Mouse (Mus musculus) hindbrain, embryonic 12.5 days (tissue): ENCODE data around the gene Macrod1. TPM values are rescaled to one million over a fixed set of nuclear protein-coding genes. Genes with fewer than 3 reads are reported as not detected.

Experiments
- ATAC-seq: fragments of 200-750 bp; cut with Nextera tagmentation; 2 replicates; pipeline ENCODE4 v1.8.0; 2017; ENCODE audit warnings: moderate TSS enrichment; ENCODE audit not compliant: low FRiP score
- H3K27ac ChIP-seq: fragments of 300-500 bp; sonication (generic); 2 replicates; pipeline ENCODE4 v1.5.1; 2016; ENCODE audit warnings: mild to moderate bottlenecking
- H3K27me3 ChIP-seq: fragments of 300-500 bp; sonication (generic); 2 replicates; pipeline ENCODE4 v1.6.1; 2016; ENCODE audit warnings: mild to moderate bottlenecking
- H3K36me3 ChIP-seq: fragments of 300-500 bp; sonication (generic); 2 replicates; pipeline ENCODE4 v1.6.1; 2016; ENCODE audit warnings: mild to moderate bottlenecking
- H3K4me1 ChIP-seq: fragments of 300-500 bp; sonication (generic); 2 replicates; pipeline ENCODE4 v1.6.1; 2016
- H3K4me2 ChIP-seq: fragments of 300-500 bp; sonication (generic); replicated peaks from 2 replicates; pipeline ENCODE4 v1.6.1; 2016; ENCODE audit warnings: mild to moderate bottlenecking
- H3K4me3 ChIP-seq: fragments of 300-500 bp; sonication (generic); 2 replicates; pipeline ENCODE4 v1.5.1; 2016; ENCODE audit warnings: mild to moderate bottlenecking
- H3K9ac ChIP-seq: fragments of 300-500 bp; sonication (generic); 2 replicates; pipeline ENCODE4 v1.6.1; 2016; ENCODE audit warnings: mild to moderate bottlenecking, moderate library complexity
- H3K9me3 ChIP-seq: fragments of 300-500 bp; sonication (generic); replicated peaks from 2 replicates; pipeline ENCODE4 v1.6.1; 2016; ENCODE audit warnings: mild to moderate bottlenecking
- WGBS: fragments of 180-500 bp; shearing (Covaris S2); methylation state at CpG from one replicate; pipeline ENCODE4 v1.1.7; 2016; 5-methylcytosine and 5-hydroxymethylcytosine counted together
- polyA plus RNA-seq: library from polyadenylated mRNA; unstranded; fragments of >200 nt; fragmentation: Nextera tagmentation; extraction: Ambion mirVana; gene quantifications from 2 replicates; pipeline ENCODE4 v1.2.1, GENCODE M21; 2016

The Macrod1 gene
- polyA plus RNA-seq, 1 experiment from 2014 or later: 5.6 TPM

GRCm38 (mm10) chr19:7204898-7205297, 148.3 kb downstream of the Macrod1 start:
- H3K27me3 ChIP-seq: no peaks in the 10 kb centered on the region
- peaks cover 21% of the 10 kb centered on the region for H3K4me1 ChIP-seq
- no peaks in the 10 kb centered on the region for H3K9me3 ChIP-seq
- H3K27ac ChIP-seq: no peak overlapping the region
- H3K9ac ChIP-seq: peak overlapping the region; percentile 86
- H3K4me2 ChIP-seq: peak overlapping the region; percentile 73
- 76% methylated on average over 2 of the region's 2 CpGs for WGBS
- peak overlapping the region; percentile 90 for H3K4me3 ChIP-seq
- H3K36me3 ChIP-seq: peaks cover 41% of the 10 kb centered on the region
- no peak for ATAC-seq

- 38% methylated on average over 7 of the region's 7 CpGs for WGBS
- peak overlapping the region; percentile 86 for H3K9ac ChIP-seq
- ATAC-seq: no peak
These were observed 148.7 kb downstream of the Macrod1 start for GRCm38 (mm10) chr19:7205326-7205725.

DNA sequence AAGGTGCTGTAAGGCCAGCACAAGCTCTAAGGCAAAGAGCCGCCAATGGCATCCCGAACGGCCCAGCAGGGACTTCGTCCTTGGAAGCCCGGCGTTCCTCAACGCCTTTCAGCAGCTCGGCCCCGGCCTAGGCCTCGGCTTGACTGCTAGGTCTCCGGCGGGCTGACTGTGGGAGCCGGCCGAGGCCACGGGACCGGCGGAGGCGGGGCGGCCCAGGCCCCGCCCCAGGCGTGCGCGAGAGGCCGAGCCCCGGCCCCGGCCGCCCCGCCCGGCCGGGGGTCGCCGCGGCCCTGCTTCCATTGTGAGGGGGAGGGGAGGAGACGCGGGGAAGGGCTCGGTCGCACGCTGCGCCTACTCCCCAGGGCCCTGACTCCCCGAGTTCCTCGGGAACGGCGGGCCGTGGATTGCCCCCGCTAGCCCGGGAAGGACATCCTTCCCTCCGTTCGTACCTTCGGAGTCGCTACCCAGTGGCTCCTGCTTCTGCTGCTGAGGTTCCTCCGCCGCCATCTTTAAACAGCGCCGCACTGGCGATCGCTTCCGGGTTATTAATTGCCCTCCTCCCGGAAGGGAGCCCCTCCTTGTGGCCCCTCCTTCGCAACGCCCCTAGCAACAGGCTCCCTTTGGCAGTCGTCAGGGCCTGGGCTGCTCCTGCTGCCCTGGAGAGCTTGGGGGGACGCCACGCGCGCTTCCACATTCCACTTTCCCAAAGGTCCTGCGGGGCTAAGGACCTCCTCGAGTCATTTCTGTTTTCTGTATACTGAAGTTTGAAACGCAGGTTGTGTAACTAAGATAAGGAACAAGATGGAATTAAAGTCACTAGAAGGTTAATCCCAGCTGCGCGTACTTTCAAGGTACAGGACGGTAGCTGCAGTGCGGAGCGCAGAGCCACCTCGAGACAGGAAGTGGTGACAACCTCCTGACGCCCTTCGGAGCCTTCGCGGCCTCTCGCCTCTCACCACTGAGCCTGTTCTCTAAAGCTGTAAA, 149.4 kb downstream of the Macrod1 start, which contains the start of gene Otub1:
Gene Otub1, minus strand, starts transcription at position 564 of the 984 bp plus-strand sequence.
- peak; percentile 97 for ATAC-seq
- H3K4me2 ChIP-seq: peak within 1 kb of the TSS; percentile 73
- peaks cover 21% of the 10 kb centered on the region for H3K4me1 ChIP-seq
- H3K9me3 ChIP-seq: no peaks in the 10 kb centered on the region
- H3K36me3 ChIP-seq: peaks cover 29% of the 10 kb centered on the region
- no peaks in the 10 kb centered on the region for H3K27me3 ChIP-seq
- under 1% methylated on average over 76 of the region's 79 CpGs for WGBS
- peak within 1 kb of the TSS; percentile 90 for H3K4me3 ChIP-seq
- peak within 1 kb of the TSS; percentile 86 for H3K9ac ChIP-seq
- peak within 1 kb of the TSS; percentile 98 for H3K27ac ChIP-seq

More at GRCm38 (mm10) chr19:7205326-7205725, 148.7 kb downstream of the Macrod1 start:
- Histone ChIP-seq H3K4me1 (peaks cover 21% of the 10 kb centered on the region), H3K9me3 (no peaks in the 10 kb centered on the region), H3K27ac (peak overlapping the region; percentile 98), H3K27me3 (no peaks in the 10 kb centered on the region), H3K36me3 (peaks cover 36% of the 10 kb centered on the region), H3K4me3 (peak overlapping the region; percentile 90), H3K4me2 (peak overlapping the region; percentile 73)

DNA sequence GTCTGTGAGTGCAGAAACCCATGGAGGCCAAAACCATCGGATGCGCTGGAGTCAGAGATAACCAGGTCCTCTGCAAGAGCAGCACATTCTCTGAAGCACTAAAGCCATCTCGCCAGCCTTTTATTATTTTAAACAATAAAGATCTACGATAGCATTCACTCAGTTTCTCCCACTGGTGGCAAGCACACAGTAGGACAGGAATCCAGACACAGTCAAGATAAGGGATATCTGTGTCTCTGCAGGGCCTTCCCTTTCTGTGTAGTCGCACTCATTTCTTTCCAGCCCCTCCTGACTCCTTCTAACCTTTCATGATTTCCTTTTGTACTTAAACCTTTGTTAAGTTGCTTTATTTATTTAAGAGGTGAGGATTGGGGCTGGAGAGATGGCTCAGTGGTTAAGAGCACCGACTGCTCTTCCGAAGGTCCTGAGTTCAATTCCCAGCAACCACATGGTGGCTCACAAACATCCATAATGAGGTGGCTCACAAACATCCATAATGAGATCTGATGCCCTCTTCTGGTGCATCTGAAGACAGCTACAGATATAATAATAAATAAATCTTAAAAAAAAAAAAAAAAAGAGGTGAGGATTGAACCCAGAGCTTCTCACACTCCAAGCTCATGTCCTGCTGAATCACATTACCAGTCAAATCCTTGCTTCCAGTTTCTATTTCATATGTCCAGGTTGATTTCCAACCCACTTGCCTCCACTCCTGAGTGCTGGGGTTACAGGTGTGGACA, 153.5 kb downstream of the Macrod1 start:
- no peak overlapping the region for H3K9ac ChIP-seq
- no peaks in the 10 kb centered on the region for H3K9me3 ChIP-seq

GRCm38 (mm10) chr19:7212216-7212615, 155.6 kb downstream of the Macrod1 start:
- WGBS: 82% methylated on average over 1 of the region's 1 CpGs
- ATAC-seq: no peak
- Histone ChIP-seq H3K9me3 (no peaks in the 10 kb centered on the region), H3K27me3 (no peaks in the 10 kb centered on the region), H3K4me3 (no peak overlapping the region), H3K4me1 (peaks cover 17% of the 10 kb centered on the region), H3K9ac (no peak overlapping the region), H3K36me3 (peaks cover 35% of the 10 kb centered on the region), H3K4me2 (no peak overlapping the region), H3K27ac (no peak overlapping the region)

More for the DNA sequence above, 153.5 kb downstream of the Macrod1 start:
- H3K4me3 ChIP-seq: no peak overlapping the region
- peaks cover 29% of the 10 kb centered on the region for H3K36me3 ChIP-seq
- no peak overlapping the region for H3K4me2 ChIP-seq
- peaks cover 12% of the 10 kb centered on the region for H3K4me1 ChIP-seq
- H3K27ac ChIP-seq: no peak overlapping the region
- no peak for ATAC-seq
- 91% methylated on average over 7 of the region's 7 CpGs for WGBS
- no peaks in the 10 kb centered on the region for H3K27me3 ChIP-seq

GRCm38 (mm10) chr19:7213010-7213409, 156.4 kb downstream of the Macrod1 start:
- H3K4me1 ChIP-seq: peaks cover 20% of the 10 kb centered on the region
- no peak overlapping the region for H3K4me2 ChIP-seq
- H3K4me3 ChIP-seq: no peak overlapping the region
- H3K27me3 ChIP-seq: no peaks in the 10 kb centered on the region
- ATAC-seq: no peak
- no peak overlapping the region for H3K9ac ChIP-seq
- peaks cover 35% of the 10 kb centered on the region for H3K36me3 ChIP-seq
- no peak overlapping the region for H3K27ac ChIP-seq
- no peaks in the 10 kb centered on the region for H3K9me3 ChIP-seq
- 97% methylated on average over 3 of the region's 3 CpGs for whole genome bisulfite sequencing

GRCm38 (mm10) chr19:7214484-7214883, 157.9 kb downstream of the Macrod1 start:
- H3K9ac ChIP-seq: no peak overlapping the region
- 97% methylated on average over 5 of the region's 5 CpGs for WGBS
- H3K4me1 ChIP-seq: peaks cover 20% of the 10 kb centered on the region
- ATAC-seq: no peak
- no peaks in the 10 kb centered on the region for H3K9me3 ChIP-seq
- H3K4me2 ChIP-seq: no peak overlapping the region
- peaks cover 35% of the 10 kb centered on the region for H3K36me3 ChIP-seq
- H3K4me3 ChIP-seq: no peak overlapping the region
- H3K27me3 ChIP-seq: no peaks in the 10 kb centered on the region
- H3K27ac ChIP-seq: no peak overlapping the region

DNA sequence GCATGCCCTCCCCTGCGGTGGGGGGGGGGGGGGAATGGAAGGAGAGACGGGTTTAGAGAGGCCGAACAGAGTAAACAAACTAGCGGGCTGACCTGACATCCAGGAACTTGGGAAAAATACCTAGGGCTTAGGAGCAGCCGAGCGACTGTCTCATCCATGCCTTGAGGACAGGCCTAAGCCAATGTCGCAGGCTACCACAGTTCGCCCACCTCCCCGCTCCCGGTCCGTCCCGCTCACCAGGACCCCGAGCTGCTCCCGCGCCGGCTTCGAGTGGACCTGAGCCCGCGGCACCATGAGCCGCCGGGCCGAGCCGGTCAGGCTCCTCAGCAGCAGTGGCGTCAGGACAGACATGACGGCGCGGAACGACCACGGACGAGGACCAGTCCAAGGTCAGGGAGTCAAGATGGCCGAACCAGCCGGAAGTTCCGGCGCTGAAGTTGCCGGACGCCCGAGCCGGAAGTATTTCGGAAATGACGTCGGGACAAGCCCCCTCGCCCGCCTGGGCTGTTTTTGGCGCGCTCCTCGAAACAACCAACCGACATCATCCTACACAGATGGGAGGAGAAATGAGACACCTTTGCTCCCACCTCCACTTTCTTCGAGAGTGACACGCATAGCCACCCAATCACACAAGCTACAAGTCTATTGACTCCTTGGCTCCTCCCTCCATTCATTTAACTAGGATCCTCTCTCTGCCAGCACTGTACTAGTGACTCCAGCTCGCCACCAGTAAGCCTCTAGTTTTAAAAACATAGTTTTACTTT, 160.7 kb downstream of the Macrod1 start, which contains the start of gene Cox8a:
Gene Cox8a, minus strand, starts transcription at position 455 of the 764 bp plus-strand sequence.
- peak within 1 kb of the TSS; percentile 71 for H3K4me2 ChIP-seq
- peak; percentile 98 for ATAC-seq
- peaks cover 20% of the 10 kb centered on the region for H3K4me1 ChIP-seq
- H3K36me3 ChIP-seq: peaks cover 28% of the 10 kb centered on the region
- WGBS: under 1% methylated on average over 50 of the region's 50 CpGs
- peak within 1 kb of the TSS; percentile 78 for H3K9ac ChIP-seq
- no peaks in the 10 kb centered on the region for H3K27me3 ChIP-seq
- peak within 1 kb of the TSS; percentile 70 for H3K4me3 ChIP-seq
- peak within 1 kb of the TSS; percentile 82 for H3K27ac ChIP-seq
- no peaks in the 10 kb centered on the region for H3K9me3 ChIP-seq

GRCm38 (mm10) chr19:7217926-7218267, 161.3 kb downstream of the Macrod1 start:
- peak overlapping the region; percentile 71 for H3K4me2 ChIP-seq
- no peaks in the 10 kb centered on the region for H3K9me3 ChIP-seq
- H3K27me3 ChIP-seq: no peaks in the 10 kb centered on the region
- no peak; the same call in 1 of the 2 replicates for ATAC-seq
- no peak overlapping the region for H3K27ac ChIP-seq
- WGBS: 12% methylated on average over 6 of the region's 6 CpGs
- peaks cover 20% of the 10 kb centered on the region for H3K4me1 ChIP-seq
- peaks cover 27% of the 10 kb centered on the region for H3K36me3 ChIP-seq
- H3K9ac ChIP-seq: no peak overlapping the region
- peak overlapping the region; percentile 70 for H3K4me3 ChIP-seq

DNA sequence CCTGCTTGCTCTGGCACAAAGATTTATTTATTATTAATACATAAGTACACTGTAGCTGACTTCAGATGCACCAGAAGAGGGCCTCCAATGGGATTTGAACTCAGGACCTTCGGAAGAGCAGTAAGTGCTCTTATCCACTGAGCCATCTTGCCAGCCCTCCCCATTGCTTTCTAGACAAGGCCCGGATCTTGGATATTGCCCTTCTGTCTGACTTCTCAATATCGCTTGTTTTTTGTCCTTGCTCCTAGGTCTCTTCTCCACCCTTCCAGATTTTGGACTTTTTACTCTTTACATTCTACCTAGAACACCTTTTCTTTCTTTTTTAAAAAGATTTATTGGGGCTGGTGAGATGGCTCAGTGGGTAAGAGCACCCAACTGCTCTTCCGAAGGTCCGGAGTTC, 162.1 kb downstream of the Macrod1 start:
- H3K4me1 ChIP-seq: peaks cover 20% of the 10 kb centered on the region
- 95% methylated on average over 5 of the region's 5 CpGs for WGBS
- H3K9ac ChIP-seq: no peak overlapping the region
- H3K9me3 ChIP-seq: no peaks in the 10 kb centered on the region
- no peak overlapping the region for H3K4me3 ChIP-seq
- no peak for ATAC-seq
- no peak overlapping the region for H3K4me2 ChIP-seq
- H3K27ac ChIP-seq: no peak overlapping the region
- peaks cover 18% of the 10 kb centered on the region for H3K36me3 ChIP-seq
- no peaks in the 10 kb centered on the region for H3K27me3 ChIP-seq

GRCm38 (mm10) chr19:7222196-7222595, 165.6 kb downstream of the Macrod1 start:
- Histone ChIP-seq H3K27me3 (no peaks in the 10 kb centered on the region), H3K9ac (no peak overlapping the region), H3K4me1 (peaks cover 4% of the 10 kb centered on the region; the same call in 1 of the 2 replicates), H3K9me3 (no peaks in the 10 kb centered on the region), H3K27ac (no peak overlapping the region), H3K4me3 (no peak overlapping the region), H3K36me3 (peaks cover 14% of the 10 kb centered on the region), H3K4me2 (no peak overlapping the region)
- ATAC-seq: no peak
- WGBS: 90% methylated on average over 6 of the region's 6 CpGs
